Mouse (Mus musculus) G1E (cell line): Measurements from ENCODE around the gene Sh3pxd2a.

Experiments
- CTCF ChIP-seq: IDR thresholded peaks from 2 replicates; pipeline ENCODE4 v1.5.1; 2012; ENCODE audit warnings: low read depth, low read length, inconsistent platforms, mixed read lengths
- GATA1 ChIP-seq: IDR thresholded peaks from 2 replicates; pipeline ENCODE4 v1.6.1; 2012; ENCODE audit warnings: borderline replicate concordance, low read length, inconsistent platforms, mixed read lengths

DNA sequence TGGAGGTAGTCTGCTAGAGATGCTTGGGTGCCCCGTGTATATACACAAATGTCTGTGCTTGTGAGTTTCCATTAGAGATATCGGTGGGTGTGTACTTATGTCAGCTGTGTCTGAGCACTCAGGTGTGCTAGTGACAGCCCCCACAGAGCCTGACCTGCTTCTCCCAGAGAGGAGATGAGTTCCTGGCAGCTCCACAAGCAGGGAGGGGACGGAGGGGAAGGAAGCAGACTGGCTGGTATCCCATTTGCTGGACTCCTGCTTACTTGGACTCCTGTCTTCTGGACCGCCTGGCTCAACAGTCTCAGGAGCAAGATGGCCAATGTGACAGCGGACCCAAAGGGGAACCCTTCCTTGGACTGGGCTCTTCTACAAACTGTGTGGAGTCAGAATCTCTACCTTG, 234.7 kb downstream of the Sh3pxd2a start:
- no peak for TF ChIP-seq CTCF
- no peak for TF ChIP-seq GATA1
